Mouse (Mus musculus): ENCODE data around the gene Col23a1.
"Not testable (repeated sequence)": the region's sequence is repeated elsewhere in the genome, so short reads cannot be mapped to it uniquely, and the experiment has no call there.

Col23a1 gene

GRCm38 (mm10) chr11:51328387-51328942 is 38.7 kb downstream of the Col23a1 start:
- peak; percentile 55 for DNase-seq (ENCODE audit: low read depth)

GRCm38 (mm10) chr11:51329837-51330714 is 40.4 kb downstream of the Col23a1 start:
- DNase-seq (ENCODE audit: low read depth): peak; percentile 71

DNA sequence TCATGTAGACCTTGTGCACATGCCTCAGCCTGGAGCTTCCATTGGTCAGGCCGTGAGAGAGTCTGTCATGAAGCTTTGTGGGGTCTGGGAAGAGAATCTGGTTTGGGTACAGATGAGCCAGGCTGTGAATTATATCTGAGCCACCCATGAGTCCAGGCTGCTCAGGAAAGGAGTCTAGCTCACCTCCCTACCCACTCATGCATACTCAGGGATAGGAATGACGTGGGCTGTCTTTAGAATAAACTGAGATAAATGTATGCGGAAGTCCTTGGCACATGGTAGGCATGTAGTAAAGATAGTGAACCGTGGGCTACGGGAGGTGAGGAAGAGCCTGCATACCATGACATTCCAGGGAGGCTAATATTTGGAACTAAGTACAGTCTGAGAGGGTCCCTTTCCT is 44.3 kb downstream of the Col23a1 start:
- DNase-seq (ENCODE audit: low read depth): no peak

GRCm38 (mm10) chr11:51337585-51337984 is 47.9 kb downstream of the Col23a1 start:
- no peak for DNase-seq (ENCODE audit: low read depth)

DNA sequence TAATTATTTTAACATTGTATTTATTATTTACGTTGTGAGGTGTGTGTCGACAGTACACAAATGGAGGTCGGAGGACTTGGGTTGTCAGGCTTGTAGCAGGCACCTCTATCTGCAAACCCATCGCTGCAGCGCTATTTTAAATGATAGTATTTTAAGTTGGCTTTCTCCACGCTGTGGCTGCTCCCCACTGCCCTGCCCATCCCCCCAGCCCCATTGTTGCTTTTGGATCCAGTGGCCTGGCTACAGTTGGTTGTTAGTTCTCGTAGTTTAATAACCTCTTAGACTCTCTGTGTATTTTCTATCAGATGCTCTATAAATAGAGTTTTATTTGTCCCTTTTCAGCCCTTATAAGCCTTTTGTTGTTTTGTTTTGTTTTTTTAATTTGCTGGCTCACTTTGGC is 48.7 kb downstream of the Col23a1 start:
- no peak for DNase-seq (ENCODE audit: low read depth)

- DNase-seq (ENCODE audit: low read depth): peak; percentile 17
Observed at GRCm38 (mm10) chr11:51341091-51341490, 51.4 kb downstream of the Col23a1 start.

- DNase-seq (ENCODE audit: low read depth): no peak
Observed at GRCm38 (mm10) chr11:51342776-51343175, 53.1 kb downstream of the Col23a1 start.

DNA sequence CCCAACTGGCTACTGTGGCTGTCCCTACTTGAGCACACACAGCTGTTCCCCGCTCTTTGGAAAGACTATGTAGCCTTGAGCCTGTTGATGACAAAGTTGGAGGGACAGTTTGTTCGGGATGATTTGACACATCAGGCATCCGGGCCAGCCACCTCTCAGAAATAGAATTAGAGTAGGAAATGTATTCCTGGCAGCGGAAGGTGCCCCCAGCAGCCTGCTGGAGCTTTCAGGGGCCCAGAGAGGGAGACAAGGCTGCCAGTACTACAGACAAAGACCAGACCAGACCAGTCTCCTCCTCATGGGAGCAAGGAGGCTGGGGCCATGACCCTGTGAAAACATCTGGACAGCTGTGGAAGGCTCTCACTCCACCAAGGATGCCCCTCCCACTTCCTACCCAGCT is 53.6 kb downstream of the Col23a1 start:
- no peak for DNase-seq (ENCODE audit: low read depth)

DNA sequence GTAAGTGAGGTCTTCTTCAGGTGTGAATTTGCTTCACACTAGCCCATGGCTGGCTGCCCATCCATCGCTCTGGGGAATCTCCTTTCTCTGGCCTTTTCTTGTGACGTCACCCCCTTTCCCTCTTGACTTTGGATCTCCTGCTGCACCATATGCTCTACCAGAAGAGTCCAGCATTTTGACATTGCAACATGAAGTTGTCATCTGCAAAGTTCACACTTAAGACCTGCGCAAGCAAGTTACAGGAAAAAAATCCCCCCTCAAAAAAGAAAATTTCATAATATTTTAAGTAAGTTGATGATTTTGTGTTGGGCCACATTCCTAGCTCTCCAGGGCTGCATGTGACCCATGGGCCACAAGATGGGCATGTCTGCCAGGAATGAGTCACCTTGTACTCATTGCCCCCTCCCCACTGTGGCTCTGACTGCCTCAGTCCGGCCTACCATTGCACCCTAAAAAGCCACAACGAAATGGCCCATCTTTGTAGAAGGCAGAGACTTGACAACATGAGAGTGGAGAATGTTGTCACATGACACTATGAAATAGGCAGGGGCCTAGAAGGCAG is 54.1 kb downstream of the Col23a1 start:
- DNase-seq (ENCODE audit: low read depth): no peak

GRCm38 (mm10) chr11:51345481-51346465 is 56.1 kb downstream of the Col23a1 start:
- no peak for DNase-seq (ENCODE audit: low read depth)

DNA sequence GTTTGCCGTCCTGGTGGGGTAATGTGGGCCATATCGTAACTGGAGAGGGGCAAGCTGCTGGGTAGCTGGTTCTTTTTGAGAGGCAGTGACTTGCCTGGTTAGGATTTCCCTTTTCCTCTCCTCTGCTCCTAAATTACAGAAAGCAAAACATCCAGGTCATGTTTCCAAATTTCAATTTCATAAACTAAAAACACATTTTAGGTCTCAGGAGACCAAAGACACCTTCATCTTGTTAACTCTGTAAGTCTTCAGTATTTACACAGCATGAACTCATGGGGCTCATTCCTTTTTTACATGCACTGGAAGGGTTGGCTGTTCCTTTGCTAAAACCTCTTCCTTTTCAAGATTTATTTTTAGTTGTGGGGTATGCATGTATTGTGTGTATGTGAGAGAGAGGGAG is 58.0 kb downstream of the Col23a1 start:
- no peak for DNase-seq (ENCODE audit: low read depth)

DNA sequence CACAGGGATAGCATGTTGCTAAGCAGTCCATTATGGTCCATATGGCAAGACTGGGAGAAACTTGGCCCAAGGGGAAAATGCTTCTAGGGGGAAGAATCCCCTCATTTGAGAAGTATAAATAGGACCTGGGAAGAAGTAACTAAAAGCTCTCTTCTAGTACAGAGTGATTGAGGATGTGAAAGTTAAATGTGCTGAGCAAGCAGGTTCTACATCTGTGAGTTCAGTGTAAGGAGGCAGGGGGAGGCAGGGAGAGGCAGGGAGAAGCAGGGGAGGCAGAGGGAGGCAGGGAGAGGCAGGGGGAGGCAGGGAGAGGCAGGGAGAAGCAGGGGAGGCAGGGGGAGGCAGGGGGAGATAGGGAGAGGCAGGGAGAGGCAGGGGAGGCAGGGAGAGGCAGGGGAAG is 59.9 kb downstream of the Col23a1 start:
- DNase-seq (ENCODE audit: low read depth): no peak

- DNase-seq (ENCODE audit: low read depth): no peak
Observed at GRCm38 (mm10) chr11:51351151-51351550, 61.4 kb downstream of the Col23a1 start.

DNA sequence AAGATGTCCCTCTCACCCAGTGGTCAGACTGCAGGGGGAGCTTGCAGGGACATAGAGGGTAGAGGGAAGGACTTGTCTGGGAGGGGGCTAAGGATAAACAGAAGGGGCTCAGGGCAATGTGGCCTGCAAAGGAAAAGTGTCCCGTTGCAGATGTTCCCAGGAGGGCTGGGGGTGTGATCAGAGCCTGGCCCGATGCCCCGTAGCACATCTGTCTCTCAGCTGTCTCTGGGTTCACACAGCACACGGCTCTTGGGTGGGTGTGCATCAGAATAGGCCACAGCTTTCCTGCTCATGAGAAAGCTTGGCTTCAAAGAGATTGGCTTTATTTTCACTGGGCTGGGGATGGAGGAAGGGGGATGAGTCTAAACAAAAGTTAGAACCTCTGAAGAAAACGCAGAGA is 62.1 kb downstream of the Col23a1 start:
- DNase-seq (ENCODE audit: low read depth): no peak

GRCm38 (mm10) chr11:51353746-51354145 is 64.0 kb downstream of the Col23a1 start:
- no peak for DNase-seq (ENCODE audit: low read depth)

GRCm38 (mm10) chr11:51358981-51359380 is 69.3 kb downstream of the Col23a1 start:
- DNase-seq (ENCODE audit: low read depth): not testable (repeated sequence)

- DNase-seq (ENCODE audit: low read depth): no peak
Observed at GRCm38 (mm10) chr11:51364353-51364752, 74.6 kb downstream of the Col23a1 start.

GRCm38 (mm10) chr11:51367334-51367733 is 77.6 kb downstream of the Col23a1 start:
- peak; percentile 32 for DNase-seq (ENCODE audit: low read depth)

GRCm38 (mm10) chr11:51370273-51370672 is 80.6 kb downstream of the Col23a1 start:
- peak; percentile 21 for DNase-seq (ENCODE audit: low read depth)

- DNase-seq (ENCODE audit: low read depth): no peak
Observed at GRCm38 (mm10) chr11:51371321-51371720, 81.6 kb downstream of the Col23a1 start.

- no peak for DNase-seq (ENCODE audit: low read depth)
Observed at GRCm38 (mm10) chr11:51371926-51372325, 82.2 kb downstream of the Col23a1 start.

GRCm38 (mm10) chr11:51377199-51377598 is 87.5 kb downstream of the Col23a1 start:
- no peak for DNase-seq (ENCODE audit: low read depth)
